Comparison of ENCODE assay signal across 26 mouse cellular contexts in the genomic region with DNA sequence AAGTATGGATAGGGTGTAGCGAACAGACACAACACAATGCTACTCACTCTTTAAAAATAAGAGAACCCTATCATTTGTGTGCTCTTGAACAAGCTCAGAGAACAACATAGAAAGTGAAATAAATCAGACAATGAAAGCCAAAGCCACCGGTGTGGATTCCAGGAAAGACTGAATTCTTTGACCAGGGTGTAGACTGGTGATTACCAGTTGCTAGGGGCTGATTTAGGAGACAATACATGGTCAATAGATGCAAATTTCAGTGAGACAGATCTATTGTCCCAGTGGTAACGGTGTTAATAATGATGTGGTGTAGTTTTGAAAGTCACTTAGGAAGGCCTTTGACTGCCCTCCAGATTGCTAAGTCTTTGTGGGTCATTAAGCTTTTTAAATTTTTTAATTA.
"Had no signal": no experiment of that assay in that cellular context is flagged by ENCODE, and none has a peak within 500 bp of the region (broad histone marks: within the 10 kb centered on the region; RNA-seq: fewer than 3 reads in every experiment).

No protein-coding gene starts in this region.

- H3K9ac ChIP-seq: hindbrain, embryonic 13.5 days; hindbrain, embryonic 15.5 days; kidney, embryonic 15.5 days; limb, embryonic 13.5 days; limb, embryonic 15.5 days; liver, embryonic 12.5 days; liver, embryonic 14.5 days had no signal

- H3K36me3 ChIP-seq: hindbrain, embryonic 10.5 days; hindbrain, embryonic 13.5 days; hindbrain, embryonic 15.5 days; kidney, embryonic 15.5 days; limb, embryonic 13.5 days; limb, embryonic 15.5 days; liver, embryonic 12.5 days had no signal

- H3K27ac ChIP-seq: gastrocnemius, adult 2 months; heart, adult 2 months; hindbrain, embryonic 10.5 days; hindbrain, embryonic 13.5 days; hindbrain, embryonic 15.5 days; hindbrain, postnatal 0 days; kidney, embryonic 15.5 days; kidney, postnatal 0 days; limb, embryonic 13.5 days; limb, embryonic 15.5 days; liver, embryonic 12.5 days; liver, embryonic 14.5 days had no signal

- H3K27me3 ChIP-seq: hindbrain, embryonic 13.5 days; hindbrain, embryonic 15.5 days; kidney, embryonic 15.5 days; limb, embryonic 13.5 days; limb, embryonic 15.5 days; liver, embryonic 12.5 days had no signal

- H3K4me2 ChIP-seq: heart, embryonic 11.5 days; hindbrain, embryonic 13.5 days; hindbrain, embryonic 15.5 days; kidney, embryonic 15.5 days; limb, embryonic 13.5 days; limb, embryonic 15.5 days; liver, embryonic 12.5 days had no signal

- H3K9me3 ChIP-seq: hindbrain, embryonic 10.5 days; hindbrain, embryonic 13.5 days; hindbrain, embryonic 15.5 days; kidney, embryonic 15.5 days; limb, embryonic 13.5 days; limb, embryonic 15.5 days; liver, embryonic 12.5 days had no signal

- ATAC-seq: hindbrain, postnatal 0 days; intestine, embryonic 16.5 days; liver, embryonic 12.5 days had no signal

- H3K4me3 ChIP-seq: gastrocnemius, adult 2 months; heart, adult 2 months; hindbrain, embryonic 10.5 days; hindbrain, embryonic 13.5 days; hindbrain, embryonic 15.5 days; kidney, embryonic 15.5 days; limb, embryonic 13.5 days; limb, embryonic 15.5 days; liver, embryonic 12.5 days had no signal

- DNase-seq: gastrocnemius, adult 2 months; gastrocnemius, postnatal 10 days; gastrocnemius, postnatal 25 days; heart, adult 2 months; heart, postnatal 10 days; heart, postnatal 4 days; kidney, adult 11 months; kidney, adult 2 months; kidney, adult 9 months; kidney, postnatal 14 days; kidney, postnatal 36 days; layer of hippocampus, adult 9-11 months; layer of hippocampus, postnatal 36 days; left cerebral cortex, postnatal 4 days had no signal
